Mouse (Mus musculus) thymus, adult 2 months (tissue): Measurements from ENCODE around the gene Mrgpra2b. TPM values are rescaled to one million over a fixed set of nuclear protein-coding genes. Genes with fewer than 3 reads are reported as not detected.
"Not testable (repeated sequence)": the region's sequence is repeated elsewhere in the genome, so short reads cannot be mapped to it uniquely, and the experiment has no call there.

Source experiments
- DNase-seq: peaks from one replicate; pipeline ENCODE4 v3.0.0; 2021
- H3K27ac ChIP-seq: fragments of 200-500 bp; 2 replicates; pipeline ENCODE4 v1.5.1; 2012; ENCODE audit warnings: low read length, control low read depth; ENCODE audit not compliant: control insufficient read depth, insufficient read depth
- H3K27me3 ChIP-seq: fragments of 200-500 bp; 2 replicates; pipeline ENCODE4 v1.6.1; 2012; ENCODE audit warnings: mild to moderate bottlenecking, low read length, moderate library complexity, mixed read lengths; ENCODE audit not compliant: control insufficient read depth, insufficient read depth
- H3K36me3 ChIP-seq: fragments of 200-500 bp; 2 replicates; pipeline ENCODE4 v1.6.1; 2012; ENCODE audit warnings: mild to moderate bottlenecking, low read length, moderate library complexity; ENCODE audit not compliant: control insufficient read depth, insufficient read depth
- H3K4me1 ChIP-seq: fragments of 200-500 bp; replicated peaks from 2 replicates; pipeline ENCODE4 v1.6.1; 2012; ENCODE audit warnings: low read length; ENCODE audit not compliant: control insufficient read depth, insufficient read depth
- H3K4me3 ChIP-seq: fragments of 200-500 bp; 2 replicates; pipeline ENCODE4 v1.5.1; 2012; ENCODE audit warnings: mild to moderate bottlenecking, low read length, control low read depth, moderate library complexity; ENCODE audit not compliant: control insufficient read depth, insufficient read depth
- WGBS: fragments of 180-500 bp; shearing (Covaris S2); methylation state at CpG from one replicate; pipeline ENCODE4 v1.1.7; 2018; 5-methylcytosine and 5-hydroxymethylcytosine counted together
- polyA plus RNA-seq: library from polyadenylated mRNA; depleted of rRNA; stranded (reverse); fragments of >200 nt; gene quantifications from 2 replicates; pipeline ENCODE4 v1.2.3, GENCODE M21; 2012; rRNA removed

Mrgpra2b gene
- polyA plus RNA-seq, 1 experiment: 0.30 TPM

DNA sequence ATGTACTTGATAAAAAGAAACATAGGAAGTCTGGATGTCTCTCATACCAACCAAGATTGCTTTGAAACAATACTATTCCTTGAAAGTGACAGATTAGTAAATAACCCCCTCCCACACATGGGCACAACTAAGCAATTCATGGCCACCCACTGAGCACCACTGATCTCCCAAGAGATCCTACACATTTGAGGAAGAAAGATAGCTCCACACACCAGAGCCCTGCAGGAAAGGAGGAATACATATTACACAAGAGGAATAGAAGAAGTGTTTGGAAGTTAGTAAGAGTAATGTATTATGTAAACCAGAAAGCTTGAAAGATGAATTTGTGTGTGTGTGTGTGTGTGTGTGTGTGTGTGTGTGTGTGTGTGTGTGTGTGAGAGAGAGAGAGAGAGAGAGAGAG is 82.9 kb downstream of the Mrgpra2b start:
- DNase-seq, H3K27ac ChIP-seq, H3K27me3 ChIP-seq, H3K4me1 ChIP-seq, H3K4me3 ChIP-seq, H3K36me3 ChIP-seq: not testable (repeated sequence)

DNA sequence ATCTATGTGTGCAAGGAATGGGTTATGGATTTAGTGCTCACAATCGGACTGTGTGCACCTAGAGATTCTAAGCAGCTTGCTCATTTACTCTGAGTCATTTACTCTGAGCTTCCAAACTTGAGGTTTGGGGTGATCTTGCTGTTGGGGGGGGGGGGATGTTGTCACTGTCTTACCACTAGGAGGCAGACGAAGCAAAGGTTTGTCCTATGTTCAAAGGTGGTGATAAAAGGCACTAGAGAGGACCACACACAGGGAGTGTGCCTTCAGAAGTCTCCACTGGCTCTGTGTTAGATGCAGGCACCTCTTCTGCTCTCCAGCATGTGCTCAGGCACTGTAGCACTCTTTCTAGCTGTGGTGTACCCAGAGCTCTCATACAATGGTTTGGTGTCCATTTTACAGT is 92.2 kb downstream of the Mrgpra2b start:
- not testable (repeated sequence) for DNase-seq

DNA sequence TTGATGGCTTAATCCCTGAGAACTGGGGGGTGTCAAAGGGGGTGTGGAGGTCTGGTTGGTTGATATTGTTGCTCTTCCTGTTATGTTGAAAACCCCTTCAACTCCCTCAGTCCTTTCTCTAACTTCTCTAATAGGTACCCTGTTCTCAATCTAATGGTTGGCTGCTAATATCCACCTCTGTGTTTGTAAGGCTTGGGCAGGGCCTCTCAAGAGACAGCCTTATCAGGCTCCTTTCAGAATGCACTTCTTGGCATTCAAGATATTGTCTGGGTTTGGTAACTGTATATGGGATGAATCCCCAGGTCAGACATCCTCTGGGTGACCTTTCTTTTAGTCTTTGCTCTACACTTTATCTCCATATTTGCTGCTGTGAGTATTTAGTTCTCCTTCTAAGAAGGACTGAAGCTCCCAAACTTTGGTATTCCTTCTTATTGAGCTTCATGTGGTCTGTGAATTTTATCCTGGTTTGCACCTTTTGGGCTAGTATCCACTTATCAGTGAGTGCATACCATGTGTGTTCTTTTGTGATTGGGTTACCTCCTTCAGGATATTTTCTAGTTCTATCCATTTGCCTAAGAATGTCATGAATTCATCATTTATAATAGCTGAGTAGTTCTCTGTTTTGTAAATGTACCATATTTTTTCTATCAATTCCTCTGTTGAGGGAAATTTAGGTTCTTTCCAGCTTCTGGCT is 100.7 kb downstream of the Mrgpra2b start:
- H3K4me1 ChIP-seq, H3K27ac ChIP-seq, H3K27me3 ChIP-seq, H3K36me3 ChIP-seq, H3K4me3 ChIP-seq, DNase-seq: not testable (repeated sequence)

More for the DNA sequence above, 92.2 kb downstream of the Mrgpra2b start:
- not testable (repeated sequence) for H3K36me3 ChIP-seq, H3K4me3 ChIP-seq, H3K27ac ChIP-seq, H3K4me1 ChIP-seq, H3K27me3 ChIP-seq
- 18% methylated on average over 1 of the region's 2 CpGs for WGBS

Other genes with a start within 250 kb of the Mrgpra2b start
- gene Mrgpra1, start 174.6 kb downstream of the Mrgpra2b start, polyA plus RNA-seq: 0.15 and 0.22 TPM in 2 replicates
- 0.30 TPM in 1 of 2 replicates, not detected in the other for gene Mrgpra2a, start 76.7 kb downstream of the Mrgpra2b start, polyA plus RNA-seq
- not detected in 2 replicates for gene Mrgpra3, start 72.5 kb upstream of the Mrgpra2b start, polyA plus RNA-seq